Mouse (Mus musculus): ENCODE results near the gene Tmem114. TPM values are rescaled to one million over a fixed set of nuclear protein-coding genes. Genes with fewer than 3 reads are reported as not detected.

The Tmem114 gene
- polyA plus RNA-seq, 1 experiment = not detected

DNA sequence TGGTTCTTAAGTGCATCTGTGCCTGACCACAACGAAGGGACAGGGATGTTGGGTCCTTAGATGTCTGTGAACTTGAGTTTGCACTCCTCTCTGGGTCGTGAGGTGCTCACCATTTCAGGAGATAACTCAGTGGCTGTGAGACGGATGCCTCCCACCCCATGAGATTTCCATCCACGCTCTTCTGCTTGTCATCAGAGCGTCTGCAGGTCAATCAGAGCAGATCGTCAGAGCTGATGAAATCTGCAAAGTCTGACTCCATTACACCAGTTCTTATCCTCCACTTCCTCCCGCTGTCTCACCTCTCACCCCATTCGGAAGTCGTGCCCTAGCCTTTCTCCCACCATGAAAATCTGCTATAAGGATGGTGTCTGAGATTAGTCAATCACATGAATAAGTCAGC lies 41.5 kb downstream of the Tmem114 start:
- no peak for TF ChIP-seq POLR2A (IDR thresholded peaks at IDR 0.05; ENCODE audit: borderline replicate concordance, control insufficient read depth, low read depth, low read length)
- no peak for TF ChIP-seq CTCF (IDR thresholded peaks at IDR 0.05; ENCODE audit: control insufficient read depth, insufficient read depth, low read length)
- 78% methylated on average over 9 of the region's 9 CpGs for WGBS
- no peak overlapping the region for H3K4me3 ChIP-seq (replicated peaks; ENCODE audit: control insufficient read depth, low read depth, low read length)
- no peak overlapping the region for H3K27ac ChIP-seq (ENCODE audit: control insufficient read depth, insufficient read depth, low read depth, low read length, poor library complexity)
- H3K4me1 ChIP-seq (ENCODE audit: control insufficient read depth, insufficient read depth, low read length) = no peaks in the 10 kb centered on the region

- no peak overlapping the region for H3K27ac ChIP-seq (ENCODE audit: control insufficient read depth, insufficient read depth, low read depth, low read length, poor library complexity)
- WGBS = 71% methylated on average over 3 of the region's 3 CpGs
- no peak for TF ChIP-seq POLR2A (IDR thresholded peaks at IDR 0.05; ENCODE audit: borderline replicate concordance, control insufficient read depth, low read depth, low read length)
- no peak for TF ChIP-seq CTCF (IDR thresholded peaks at IDR 0.05; ENCODE audit: control insufficient read depth, insufficient read depth, low read length)
- H3K4me3 ChIP-seq (replicated peaks; ENCODE audit: control insufficient read depth, low read depth, low read length) = no peak overlapping the region
- H3K4me1 ChIP-seq (ENCODE audit: control insufficient read depth, insufficient read depth, low read length) = no peaks in the 10 kb centered on the region
These were observed 61.9 kb downstream of the Tmem114 start for GRCm38 (mm10) chr16:8363066-8363465.

Other genes starting within 250 kb of the Tmem114 start
- 8.4 and 11.5 TPM in 2 replicates for gene Mettl22, start 45.7 kb upstream of the Tmem114 start, polyA plus RNA-seq (2011; ENCODE audit: insufficient read depth, insufficient read length, low replicate concordance, missing spikeins)
- gene Abat, start 88.3 kb upstream of the Tmem114 start, polyA plus RNA-seq (2011; ENCODE audit: insufficient read depth, insufficient read length, low replicate concordance, missing spikeins) = 0.97 and 1.6 TPM in 2 replicates
- gene Pmm2, start 212.5 kb upstream of the Tmem114 start, polyA plus RNA-seq (2011; ENCODE audit: insufficient read depth, insufficient read length, low replicate concordance, missing spikeins) = 23.4 and 41.4 TPM in 2 replicates
- gene Tmem186, start 212.6 kb upstream of the Tmem114 start, polyA plus RNA-seq (2011; ENCODE audit: insufficient read depth, insufficient read length, low replicate concordance, missing spikeins) = 8.0 TPM in 2 replicates
- 66.5 and 76.5 TPM in 2 replicates for gene Carhsp1, start 247.0 kb upstream of the Tmem114 start, polyA plus RNA-seq (2011; ENCODE audit: insufficient read depth, insufficient read length, low replicate concordance, missing spikeins)